Mouse (Mus musculus) kidney, adult 2 months (tissue): ENCODE data around the gene Copa.

Source experiments
- CTCF ChIP-seq: fragments of 200-500 bp; conservative IDR thresholded peaks from 2 replicates; pipeline ENCODE4 v1.5.1; 2011; ENCODE audit warnings: low read depth, mild to moderate bottlenecking, control low read depth, low read length, moderate library complexity, mixed read lengths; ENCODE audit not compliant: insufficient read depth, insufficient read length
- POLR2A ChIP-seq: fragments of 200-500 bp; IDR thresholded peaks from one replicate; pipeline ENCODE4 v1.6.1; 2011; ENCODE audit warnings: low read depth, low read length, control low read depth

DNA sequence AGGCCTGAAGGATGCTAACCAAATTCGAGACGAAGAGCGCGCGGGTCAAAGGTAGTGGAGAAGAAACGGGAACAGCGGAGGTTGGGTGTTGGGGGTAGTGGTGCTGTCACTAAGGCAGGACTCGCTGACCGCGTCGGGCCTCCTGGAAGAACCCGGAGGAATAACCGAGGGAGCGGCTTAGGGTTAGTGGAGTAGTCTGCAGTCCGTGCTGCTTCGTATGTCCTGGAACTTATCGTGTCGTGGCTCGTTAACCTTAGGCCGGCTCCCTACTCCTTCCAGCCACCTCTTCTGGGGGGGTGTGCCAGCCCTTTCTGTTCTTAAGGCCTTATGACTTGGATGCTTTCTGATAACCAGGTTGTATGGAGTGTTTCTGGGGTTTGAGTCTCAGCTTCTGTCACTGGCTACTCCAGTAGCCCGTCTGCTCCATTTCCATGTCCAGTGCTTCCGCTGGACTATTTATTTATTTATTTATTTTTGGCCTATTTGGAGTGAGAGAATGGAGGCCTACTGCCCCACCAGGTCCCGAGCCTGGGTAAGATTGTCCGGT is 643 bp downstream of the Copa start:
- TF ChIP-seq CTCF (no peak), POLR2A (no peak)
